Mouse (Mus musculus): ENCODE data around the gene Tcstv3. TPM values are rescaled to one million over a fixed set of nuclear protein-coding genes. Genes with fewer than 3 reads are reported as not detected.
"Not testable (repeated sequence)": the region's sequence is repeated elsewhere in the genome, so short reads cannot be mapped to it uniquely, and the experiment has no call there.

The Tcstv3 gene
- total RNA-seq (2014; rRNA removed), result not detected in 2 replicates
- not detected in 2 replicates for polyA plus RNA-seq (2015; fragmentation: Nextera tagmentation; extraction: Ambion mirVana)

- not testable (repeated sequence) for DNase-seq (ENCODE audit: low spot score); H3K4me2 ChIP-seq (ENCODE audit: low read depth, low read length); H3K27me3 ChIP-seq (ENCODE audit: insufficient read depth, low read length); H3K9me3 ChIP-seq (ENCODE audit: low read length); H3K4me3 ChIP-seq (ENCODE audit: low read length); H3K9ac ChIP-seq (replicated peaks; ENCODE audit: low read length); H3K4me1 ChIP-seq (ENCODE audit: insufficient read depth, low read length); H3K36me3 ChIP-seq (ENCODE audit: insufficient read depth, low read length); ATAC-seq; H3K27ac ChIP-seq
- 75% methylated on average over 3 of the region's 3 CpGs for WGBS
These were observed at the start of gene Tcstv3 for GRCm38 (mm10) chr13:120316578-120316977. Gene Tcstv3, plus strand, starts transcription at chr13:120316878.

DNA sequence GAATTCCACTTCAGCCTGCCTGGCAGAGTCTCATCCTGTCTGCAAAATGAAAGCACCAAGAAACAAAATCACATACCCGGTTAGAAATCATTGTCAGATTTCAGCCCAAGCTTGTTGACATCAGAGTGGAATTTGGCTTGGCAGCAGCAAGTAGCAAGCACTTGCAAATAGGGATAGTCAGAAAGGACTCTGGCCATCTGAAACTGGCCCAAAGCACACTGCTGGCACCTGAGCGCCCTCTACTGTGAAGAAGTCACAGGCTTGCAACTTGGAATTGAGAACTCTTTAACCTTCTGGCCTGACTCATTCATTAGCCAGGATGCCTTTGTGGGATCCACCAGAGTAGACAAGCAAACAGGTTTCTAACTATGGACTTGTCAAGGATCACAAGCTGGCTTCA, 38.8 kb upstream of the Tcstv3 start:
- not testable (repeated sequence) for H3K4me1 ChIP-seq (ENCODE audit: insufficient read depth, low read length); H3K9me3 ChIP-seq (ENCODE audit: low read length); DNase-seq (ENCODE audit: low spot score); H3K27me3 ChIP-seq (ENCODE audit: insufficient read depth, low read length); H3K27ac ChIP-seq; H3K4me2 ChIP-seq (ENCODE audit: low read depth, low read length); H3K4me3 ChIP-seq (ENCODE audit: low read length); ATAC-seq; H3K36me3 ChIP-seq (ENCODE audit: insufficient read depth, low read length); H3K9ac ChIP-seq (replicated peaks; ENCODE audit: low read length)
- 34% methylated on average over 2 of the region's 2 CpGs for WGBS
- peak; percentile 15; the same call in 1 of the 2 replicates for TF ChIP-seq CTCF (IDR thresholded peaks at IDR 0.05; ENCODE audit: low read depth)

- Histone ChIP-seq H3K36me3 (ENCODE audit: insufficient read depth, low read length) (no peaks in the 10 kb centered on the region), H3K4me3 (ENCODE audit: low read length) (no peak overlapping the region), H3K27me3 (ENCODE audit: insufficient read depth, low read length) (no peaks in the 10 kb centered on the region), H3K27ac (no peak overlapping the region), H3K4me2 (ENCODE audit: low read depth, low read length) (no peak overlapping the region), H3K9ac (replicated peaks; ENCODE audit: low read length) (no peak overlapping the region), H3K9me3 (ENCODE audit: low read length) (no peaks in the 10 kb centered on the region), H3K4me1 (ENCODE audit: insufficient read depth, low read length) (no peaks in the 10 kb centered on the region)
- TF ChIP-seq CTCF (IDR thresholded peaks at IDR 0.05; ENCODE audit: low read depth), result no peak
- ATAC-seq, result no peak
- WGBS, result 87% methylated on average over 9 of the region's 9 CpGs
- no peak for DNase-seq (ENCODE audit: low spot score)
These were observed 37.9 kb upstream of the Tcstv3 start for GRCm38 (mm10) chr13:120278784-120279183.

- no peak overlapping the region for H3K9ac ChIP-seq (replicated peaks; ENCODE audit: low read length)
- no peaks in the 10 kb centered on the region for H3K27me3 ChIP-seq (ENCODE audit: insufficient read depth, low read length)
- DNase-seq (ENCODE audit: low spot score) (no peak), ATAC-seq (no peak)
- no peak for TF ChIP-seq CTCF (IDR thresholded peaks at IDR 0.05; ENCODE audit: low read depth)
- H3K36me3 ChIP-seq (ENCODE audit: insufficient read depth, low read length), result no peaks in the 10 kb centered on the region
- H3K4me3 ChIP-seq (ENCODE audit: low read length), result no peak overlapping the region
- WGBS, result 70% methylated on average over 1 of the region's 1 CpGs
- H3K9me3 ChIP-seq (ENCODE audit: low read length), result no peaks in the 10 kb centered on the region
- H3K4me1 ChIP-seq (ENCODE audit: insufficient read depth, low read length), result no peaks in the 10 kb centered on the region
- no peak overlapping the region for H3K4me2 ChIP-seq (ENCODE audit: low read depth, low read length)
- no peak overlapping the region for H3K27ac ChIP-seq
These were observed 17.3 kb upstream of the Tcstv3 start for GRCm38 (mm10) chr13:120299324-120299894.

GRCm38 (mm10) chr13:120299991-120300442, 16.7 kb upstream of the Tcstv3 start, which contains the start of gene BC147527:
Gene BC147527, plus strand, starts transcription at chr13:120300392.
- no peaks in the 10 kb centered on the region for H3K27me3 ChIP-seq (ENCODE audit: insufficient read depth, low read length)
- TF ChIP-seq CTCF (IDR thresholded peaks at IDR 0.05; ENCODE audit: low read depth), result no peak
- no peak within 1 kb of the TSS for H3K4me2 ChIP-seq (ENCODE audit: low read depth, low read length)
- 62% methylated on average over 2 of the region's 2 CpGs for WGBS
- no peak for DNase-seq (ENCODE audit: low spot score)
- H3K36me3 ChIP-seq (ENCODE audit: insufficient read depth, low read length), result no peaks in the 10 kb centered on the region
- no peak within 1 kb of the TSS for H3K27ac ChIP-seq
- ATAC-seq, result no peak
- no peaks in the 10 kb centered on the region for H3K4me1 ChIP-seq (ENCODE audit: insufficient read depth, low read length)
- no peak within 1 kb of the TSS for H3K4me3 ChIP-seq (ENCODE audit: low read length)
- no peaks in the 10 kb centered on the region for H3K9me3 ChIP-seq (ENCODE audit: low read length)
- no peak within 1 kb of the TSS for H3K9ac ChIP-seq (replicated peaks; ENCODE audit: low read length)

DNA sequence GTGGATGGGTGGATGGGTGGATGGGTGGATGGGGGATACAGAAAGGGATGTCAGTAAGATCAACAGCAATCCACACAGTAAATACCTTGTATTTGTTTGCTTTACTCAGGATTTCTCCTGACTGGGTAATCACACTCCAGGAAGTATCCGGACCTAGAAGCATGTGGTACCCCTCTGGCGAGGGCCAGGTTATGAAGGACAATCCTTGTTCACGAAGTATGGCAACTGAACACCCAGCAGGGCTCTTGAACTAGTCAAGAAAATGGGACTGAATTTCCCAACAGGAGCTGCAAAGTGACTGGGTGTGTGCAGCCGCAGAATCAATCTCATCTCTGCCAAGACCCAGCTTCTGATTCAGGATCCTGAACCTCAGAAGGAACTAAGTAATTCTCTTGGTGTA, 15.8 kb upstream of the Tcstv3 start:
- no peak for ATAC-seq
- H3K9ac ChIP-seq (replicated peaks; ENCODE audit: low read length), result no peak overlapping the region
- no peaks in the 10 kb centered on the region for H3K36me3 ChIP-seq (ENCODE audit: insufficient read depth, low read length)
- WGBS, result 84% methylated on average over 4 of the region's 4 CpGs
- no peak for TF ChIP-seq CTCF (IDR thresholded peaks at IDR 0.05; ENCODE audit: low read depth)
- no peaks in the 10 kb centered on the region for H3K27me3 ChIP-seq (ENCODE audit: insufficient read depth, low read length)
- H3K4me2 ChIP-seq (ENCODE audit: low read depth, low read length), result no peak overlapping the region
- no peak for DNase-seq (ENCODE audit: low spot score)
- no peak overlapping the region for H3K27ac ChIP-seq
- H3K9me3 ChIP-seq (ENCODE audit: low read length), result no peaks in the 10 kb centered on the region
- H3K4me1 ChIP-seq (ENCODE audit: insufficient read depth, low read length), result no peaks in the 10 kb centered on the region
- no peak overlapping the region for H3K4me3 ChIP-seq (ENCODE audit: low read length)

- H3K4me2 ChIP-seq (ENCODE audit: low read depth, low read length), result no peak overlapping the region
- H3K4me3 ChIP-seq (ENCODE audit: low read length), result no peak overlapping the region
- no peaks in the 10 kb centered on the region for H3K36me3 ChIP-seq (ENCODE audit: insufficient read depth, low read length)
- no peak for DNase-seq (ENCODE audit: low spot score)
- H3K4me1 ChIP-seq (ENCODE audit: insufficient read depth, low read length), result no peaks in the 10 kb centered on the region
- no peak for ATAC-seq
- no peaks in the 10 kb centered on the region for H3K27me3 ChIP-seq (ENCODE audit: insufficient read depth, low read length)
- no peak overlapping the region for H3K27ac ChIP-seq
- no peaks in the 10 kb centered on the region for H3K9me3 ChIP-seq (ENCODE audit: low read length)
- 81% methylated on average over 4 of the region's 4 CpGs for WGBS
- H3K9ac ChIP-seq (replicated peaks; ENCODE audit: low read length), result no peak overlapping the region
- TF ChIP-seq CTCF (IDR thresholded peaks at IDR 0.05; ENCODE audit: low read depth), result no peak
These were observed 5.9 kb upstream of the Tcstv3 start for GRCm38 (mm10) chr13:120310749-120311148.

All from hindbrain, postnatal 0 days (tissue).